Mouse (Mus musculus): Measurements from ENCODE around the gene Reln. TPM values are rescaled to one million over a fixed set of nuclear protein-coding genes. Genes with fewer than 3 reads are reported as not detected.

The Reln gene
- polyA plus RNA-seq, 1 experiment = 45.6 TPM

DNA sequence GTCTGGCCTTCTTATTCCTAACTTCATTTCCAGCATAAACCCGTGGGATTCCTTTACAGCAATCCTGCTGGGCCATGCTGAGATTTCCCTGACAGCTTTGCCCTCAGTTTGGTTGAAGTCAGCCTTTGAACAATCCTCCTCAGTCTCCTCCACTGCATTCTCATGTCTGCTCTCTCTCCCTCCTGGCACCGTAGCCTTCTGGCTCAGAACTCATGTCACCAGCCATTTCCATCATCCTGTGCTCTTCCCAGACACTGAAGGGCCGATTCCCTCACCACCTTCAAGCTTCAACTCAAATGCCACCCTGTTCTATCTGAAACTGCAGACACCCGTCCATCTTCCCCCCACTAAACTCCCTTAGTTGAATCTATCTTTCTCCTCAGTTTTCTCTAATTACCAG is 53.1 kb downstream of the Reln start:
- Histone ChIP-seq H3K27ac (ENCODE audit: insufficient read depth, low read length) (no peak overlapping the region), H3K4me3 (ENCODE audit: insufficient read depth, low read length) (no peak overlapping the region), H3K4me1 (ENCODE audit: control insufficient read depth, insufficient read depth, low read length) (no peaks in the 10 kb centered on the region)
- TF ChIP-seq POLR2A (IDR thresholded peaks at IDR 0.05; ENCODE audit: extremely low read depth, insufficient read depth, low read length) = no peak
- TF ChIP-seq CTCF (IDR thresholded peaks at IDR 0.05; ENCODE audit: extremely low read depth, insufficient read depth, low read length) = no peak

- Histone ChIP-seq H3K27ac (ENCODE audit: insufficient read depth, low read length) (no peak overlapping the region), H3K4me1 (ENCODE audit: control insufficient read depth, insufficient read depth, low read length) (no peaks in the 10 kb centered on the region), H3K4me3 (ENCODE audit: insufficient read depth, low read length) (no peak overlapping the region)
- TF ChIP-seq CTCF (IDR thresholded peaks at IDR 0.05; ENCODE audit: extremely low read depth, insufficient read depth, low read length) (no peak), POLR2A (IDR thresholded peaks at IDR 0.05; ENCODE audit: extremely low read depth, insufficient read depth, low read length) (no peak)
These were observed 59.1 kb downstream of the Reln start for GRCm38 (mm10) chr5:22285396-22285795.

GRCm38 (mm10) chr5:22282141-22282665 is 62.3 kb downstream of the Reln start:
- no peak for TF ChIP-seq POLR2A (IDR thresholded peaks at IDR 0.05; ENCODE audit: extremely low read depth, insufficient read depth, low read length)
- H3K27ac ChIP-seq (ENCODE audit: insufficient read depth, low read length) = no peak overlapping the region
- H3K4me3 ChIP-seq (ENCODE audit: insufficient read depth, low read length) = no peak overlapping the region
- H3K4me1 ChIP-seq (ENCODE audit: control insufficient read depth, insufficient read depth, low read length) = no peaks in the 10 kb centered on the region

DNA sequence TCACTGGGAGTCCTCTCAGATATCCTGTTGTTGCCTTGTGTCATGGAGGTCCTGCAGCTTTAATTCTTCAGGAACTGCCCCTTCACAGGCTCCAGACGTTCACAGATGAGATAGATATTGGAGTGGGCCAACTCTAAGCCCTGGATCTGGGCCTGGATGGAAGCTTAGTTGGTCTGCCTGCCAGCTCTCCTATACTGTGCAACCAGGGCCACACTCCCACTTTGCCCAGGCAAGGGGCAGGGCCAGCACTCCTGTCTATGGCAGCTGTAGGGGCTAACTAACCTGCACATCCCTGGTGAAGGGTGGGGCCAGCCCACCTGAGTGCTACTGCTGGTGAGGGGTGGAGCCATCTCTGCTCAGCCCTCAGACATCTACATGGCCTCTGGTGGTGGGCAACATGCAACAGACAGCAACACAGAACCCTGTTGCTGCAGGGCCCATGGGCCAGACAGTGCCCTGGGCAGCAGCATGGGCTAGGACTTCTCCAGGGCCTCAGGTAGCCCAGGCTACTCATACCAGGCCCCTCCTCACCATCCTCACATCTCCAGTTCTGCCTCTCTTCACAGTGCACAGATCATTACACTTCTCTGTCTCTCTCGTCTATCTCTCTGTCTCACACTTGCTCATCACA is 63.9 kb downstream of the Reln start:
- no peak overlapping the region for H3K27ac ChIP-seq (ENCODE audit: insufficient read depth, low read length)
- no peak overlapping the region for H3K4me3 ChIP-seq (ENCODE audit: insufficient read depth, low read length)
- TF ChIP-seq CTCF (IDR thresholded peaks at IDR 0.05; ENCODE audit: extremely low read depth, insufficient read depth, low read length) (no peak), POLR2A (IDR thresholded peaks at IDR 0.05; ENCODE audit: extremely low read depth, insufficient read depth, low read length) (no peak)
- H3K4me1 ChIP-seq (ENCODE audit: control insufficient read depth, insufficient read depth, low read length) = no peaks in the 10 kb centered on the region

- TF ChIP-seq CTCF (IDR thresholded peaks at IDR 0.05; ENCODE audit: extremely low read depth, insufficient read depth, low read length) (no peak), POLR2A (IDR thresholded peaks at IDR 0.05; ENCODE audit: extremely low read depth, insufficient read depth, low read length) (no peak)
- no peak overlapping the region for H3K27ac ChIP-seq (ENCODE audit: insufficient read depth, low read length)
- H3K4me1 ChIP-seq (ENCODE audit: control insufficient read depth, insufficient read depth, low read length) = no peaks in the 10 kb centered on the region
- no peak overlapping the region for H3K4me3 ChIP-seq (ENCODE audit: insufficient read depth, low read length)
These were observed 65.3 kb downstream of the Reln start for GRCm38 (mm10) chr5:22279201-22279600.

DNA sequence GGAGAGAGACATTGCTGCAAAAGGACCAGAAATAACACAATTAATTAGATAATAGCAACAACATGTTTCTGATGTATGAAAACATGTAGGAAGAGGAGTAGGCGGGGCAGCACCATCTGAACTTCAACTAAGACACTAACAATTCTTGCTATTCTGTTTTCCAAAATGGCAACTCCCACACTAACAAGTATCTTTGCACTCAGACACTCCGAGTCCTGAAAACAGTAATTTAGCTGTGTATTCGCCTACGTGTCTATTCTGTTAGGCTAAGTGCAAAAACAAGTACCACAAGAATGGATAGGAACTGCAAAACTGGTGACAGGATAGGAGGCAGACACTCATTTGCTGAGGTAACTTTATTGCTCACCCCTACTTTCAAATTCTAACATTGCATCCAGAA is 70.4 kb downstream of the Reln start:
- no peak overlapping the region for H3K4me3 ChIP-seq (ENCODE audit: insufficient read depth, low read length)
- H3K4me1 ChIP-seq (ENCODE audit: control insufficient read depth, insufficient read depth, low read length) = no peaks in the 10 kb centered on the region
- no peak overlapping the region for H3K27ac ChIP-seq (ENCODE audit: insufficient read depth, low read length)
- TF ChIP-seq CTCF (IDR thresholded peaks at IDR 0.05; ENCODE audit: extremely low read depth, insufficient read depth, low read length) = no peak
- TF ChIP-seq POLR2A (IDR thresholded peaks at IDR 0.05; ENCODE audit: extremely low read depth, insufficient read depth, low read length) = no peak

- H3K27ac ChIP-seq (ENCODE audit: insufficient read depth, low read length) = no peak overlapping the region
- no peak overlapping the region for H3K4me3 ChIP-seq (ENCODE audit: insufficient read depth, low read length)
- peaks cover 1% of the 10 kb centered on the region; the same call in 1 of the 2 replicates for H3K4me1 ChIP-seq (ENCODE audit: control insufficient read depth, insufficient read depth, low read length)
- TF ChIP-seq CTCF (IDR thresholded peaks at IDR 0.05; ENCODE audit: extremely low read depth, insufficient read depth, low read length) (no peak), POLR2A (IDR thresholded peaks at IDR 0.05; ENCODE audit: extremely low read depth, insufficient read depth, low read length) (no peak)
These were observed 77.8 kb downstream of the Reln start for GRCm38 (mm10) chr5:22266489-22267301.

GRCm38 (mm10) chr5:22262351-22262765 is 82.1 kb downstream of the Reln start:
- no peak overlapping the region for H3K4me3 ChIP-seq (ENCODE audit: insufficient read depth, low read length)
- peaks cover 1% of the 10 kb centered on the region; the same call in 1 of the 2 replicates for H3K4me1 ChIP-seq (ENCODE audit: control insufficient read depth, insufficient read depth, low read length)
- TF ChIP-seq CTCF (IDR thresholded peaks at IDR 0.05; ENCODE audit: extremely low read depth, insufficient read depth, low read length) = no peak
- no peak for TF ChIP-seq POLR2A (IDR thresholded peaks at IDR 0.05; ENCODE audit: extremely low read depth, insufficient read depth, low read length)
- no peak overlapping the region for H3K27ac ChIP-seq (ENCODE audit: insufficient read depth, low read length)

DNA sequence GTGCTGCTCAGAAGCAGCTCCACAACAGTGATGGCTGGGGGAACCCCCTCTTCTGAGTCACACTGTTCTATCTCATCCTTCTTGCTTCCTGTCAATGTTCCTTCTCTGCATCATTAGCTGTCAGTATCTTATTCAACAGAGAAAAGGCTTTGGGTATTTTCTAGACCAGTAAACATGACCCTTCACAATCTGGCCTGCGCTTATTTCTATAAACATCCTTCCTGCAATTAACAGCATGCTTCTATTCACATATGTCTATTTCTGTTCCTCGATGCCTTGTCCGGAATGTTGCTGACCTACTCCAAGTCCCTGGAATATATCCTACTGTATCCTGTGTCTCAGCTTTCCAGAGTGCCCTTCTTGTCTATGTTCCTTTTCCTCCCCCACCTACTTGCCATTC is 89.2 kb downstream of the Reln start:
- H3K4me1 ChIP-seq (ENCODE audit: control insufficient read depth, insufficient read depth, low read length) = no peaks in the 10 kb centered on the region

GRCm38 (mm10) chr5:22253910-22254309 is 90.6 kb downstream of the Reln start:
- TF ChIP-seq CTCF (IDR thresholded peaks at IDR 0.05; ENCODE audit: extremely low read depth, insufficient read depth, low read length) (no peak), POLR2A (IDR thresholded peaks at IDR 0.05; ENCODE audit: extremely low read depth, insufficient read depth, low read length) (no peak)
- H3K4me1 ChIP-seq (ENCODE audit: control insufficient read depth, insufficient read depth, low read length) = no peaks in the 10 kb centered on the region
- H3K27ac ChIP-seq (ENCODE audit: insufficient read depth, low read length) = no peak overlapping the region
- no peak overlapping the region for H3K4me3 ChIP-seq (ENCODE audit: insufficient read depth, low read length)

More for the DNA sequence above, 89.2 kb downstream of the Reln start:
- Histone ChIP-seq H3K27ac (ENCODE audit: insufficient read depth, low read length) (no peak overlapping the region), H3K4me3 (ENCODE audit: insufficient read depth, low read length) (no peak overlapping the region)
- TF ChIP-seq POLR2A (IDR thresholded peaks at IDR 0.05; ENCODE audit: extremely low read depth, insufficient read depth, low read length) (no peak), CTCF (IDR thresholded peaks at IDR 0.05; ENCODE audit: extremely low read depth, insufficient read depth, low read length) (no peak)
